Mouse (Mus musculus): ENCODE data around the gene Qdpr. TPM values are rescaled to one million over a fixed set of nuclear protein-coding genes. Genes with fewer than 3 reads are reported as not detected.

The Qdpr gene
- polyA plus RNA-seq, 1 experiment from 2014 or later = 96.6 TPM

GRCm38 (mm10) chr5:45419841-45420638, 30.0 kb downstream of the Qdpr start:
- no peaks in the 10 kb centered on the region for H3K27me3 ChIP-seq (ENCODE audit: control insufficient read depth, insufficient read depth, low read length)
- ATAC-seq (ENCODE audit: low FRiP score) = peak; percentile 23; the same call in 1 of the 2 replicates
- no peak overlapping the region for H3K27ac ChIP-seq
- 76% methylated on average over 10 of the region's 10 CpGs for WGBS
- H3K4me2 ChIP-seq (replicated peaks) = no peak overlapping the region
- no peaks in the 10 kb centered on the region for H3K9me3 ChIP-seq (ENCODE audit: control insufficient read depth, low read length)
- no peak overlapping the region for H3K9ac ChIP-seq
- H3K36me3 ChIP-seq (replicated peaks; ENCODE audit: control insufficient read depth, insufficient read depth) = no peaks in the 10 kb centered on the region
- no peaks in the 10 kb centered on the region for H3K4me1 ChIP-seq (replicated peaks; ENCODE audit: control insufficient read depth, insufficient read depth, low read length)
- no peak for DNase-seq (ENCODE audit: low spot score)
- no peak overlapping the region for H3K4me3 ChIP-seq (replicated peaks; ENCODE audit: low read length)

DNA sequence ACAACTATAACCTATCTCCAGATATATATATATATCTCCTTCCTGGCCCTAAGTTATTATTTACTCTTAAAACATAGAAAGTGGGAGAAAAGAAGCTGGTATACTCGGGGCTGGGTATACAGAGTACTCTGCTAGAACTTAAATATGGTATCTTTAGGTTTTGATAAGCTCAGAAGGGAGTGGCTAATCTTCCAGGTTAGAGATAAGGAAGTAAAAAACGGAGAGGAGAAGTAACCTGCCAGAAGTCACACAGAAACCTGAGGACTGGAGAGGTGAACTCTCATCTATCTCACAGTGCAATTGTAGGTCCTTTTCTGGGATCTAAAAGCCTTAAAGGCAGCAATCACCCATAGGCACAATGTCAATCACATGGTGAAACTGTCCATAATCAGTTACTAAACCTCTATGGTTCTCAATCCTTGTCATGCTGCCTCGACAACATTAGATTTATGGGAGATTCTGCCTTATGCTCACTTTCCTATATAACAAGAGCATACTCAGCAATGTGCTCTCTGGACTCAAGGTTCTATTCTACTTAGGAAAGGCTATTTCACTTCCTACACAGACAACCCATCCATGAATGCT, 32.1 kb downstream of the Qdpr start:
- H3K4me2 ChIP-seq (replicated peaks) = no peak overlapping the region
- H3K36me3 ChIP-seq (replicated peaks; ENCODE audit: control insufficient read depth, insufficient read depth) = no peaks in the 10 kb centered on the region
- DNase-seq (ENCODE audit: low spot score) (no peak), ATAC-seq (ENCODE audit: low FRiP score) (no peak)
- no peaks in the 10 kb centered on the region for H3K27me3 ChIP-seq (ENCODE audit: control insufficient read depth, insufficient read depth, low read length)
- H3K4me1 ChIP-seq (replicated peaks; ENCODE audit: control insufficient read depth, insufficient read depth, low read length) = no peaks in the 10 kb centered on the region
- H3K4me3 ChIP-seq (replicated peaks; ENCODE audit: low read length) = no peak overlapping the region
- no peak overlapping the region for H3K27ac ChIP-seq
- no peaks in the 10 kb centered on the region for H3K9me3 ChIP-seq (ENCODE audit: control insufficient read depth, low read length)
- H3K9ac ChIP-seq = no peak overlapping the region
- WGBS = 85% methylated on average over 3 of the region's 3 CpGs

DNA sequence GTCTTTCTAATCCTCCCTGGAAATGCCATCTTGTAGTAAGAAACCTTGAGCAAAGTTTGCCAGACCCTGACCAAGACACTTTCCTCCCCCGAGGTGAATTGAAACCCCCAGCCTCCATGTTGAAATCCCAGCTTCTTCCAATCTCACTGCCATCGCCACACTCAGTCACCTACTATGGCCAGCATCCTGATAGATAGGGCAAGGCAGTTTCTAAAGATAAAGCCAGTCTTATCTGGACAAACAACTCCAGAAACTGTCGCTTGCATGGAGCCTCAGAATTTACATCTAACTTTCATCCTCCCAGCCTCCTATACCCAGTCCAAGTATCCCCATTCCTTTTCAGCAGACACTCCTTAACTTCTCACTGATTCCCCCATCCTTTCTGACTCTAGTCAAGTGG, 33.6 kb downstream of the Qdpr start:
- WGBS = 94% methylated on average over 3 of the region's 3 CpGs
- Histone ChIP-seq H3K4me1 (replicated peaks; ENCODE audit: control insufficient read depth, insufficient read depth, low read length) (no peaks in the 10 kb centered on the region), H3K9me3 (ENCODE audit: control insufficient read depth, low read length) (no peaks in the 10 kb centered on the region), H3K4me2 (replicated peaks) (no peak overlapping the region), H3K27me3 (ENCODE audit: control insufficient read depth, insufficient read depth, low read length) (no peaks in the 10 kb centered on the region), H3K27ac (no peak overlapping the region), H3K36me3 (replicated peaks; ENCODE audit: control insufficient read depth, insufficient read depth) (no peaks in the 10 kb centered on the region), H3K4me3 (replicated peaks; ENCODE audit: low read length) (no peak overlapping the region), H3K9ac (no peak overlapping the region)
- DNase-seq (ENCODE audit: low spot score) (no peak), ATAC-seq (ENCODE audit: low FRiP score) (no peak)

DNA sequence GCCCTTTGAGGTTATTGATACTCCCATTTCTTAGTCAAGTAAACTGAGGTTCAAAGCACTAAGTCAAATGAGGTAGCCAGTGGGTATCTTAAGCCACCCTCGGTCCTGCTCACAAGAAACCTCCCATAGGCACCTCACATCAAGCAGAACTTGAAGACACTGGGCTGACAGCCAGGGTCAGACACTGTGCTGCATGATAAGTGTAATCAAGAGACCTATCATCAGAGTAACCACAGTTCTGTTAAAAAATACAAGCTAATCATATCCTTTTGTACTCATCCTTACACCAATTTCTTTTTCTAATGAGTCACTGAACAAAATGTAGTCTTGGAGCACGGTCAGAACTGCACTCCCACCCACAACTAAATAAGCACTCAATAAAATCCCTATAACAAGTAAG, 43.9 kb downstream of the Qdpr start:
- H3K9me3 ChIP-seq (ENCODE audit: control insufficient read depth, low read length) = no peaks in the 10 kb centered on the region
- H3K36me3 ChIP-seq (replicated peaks; ENCODE audit: control insufficient read depth, insufficient read depth) = no peaks in the 10 kb centered on the region
- H3K4me2 ChIP-seq (replicated peaks) = no peak overlapping the region
- H3K9ac ChIP-seq = no peak overlapping the region
- no peaks in the 10 kb centered on the region for H3K27me3 ChIP-seq (ENCODE audit: control insufficient read depth, insufficient read depth, low read length)
- ATAC-seq (ENCODE audit: low FRiP score) (no peak), DNase-seq (ENCODE audit: low spot score) (no peak)
- H3K27ac ChIP-seq = no peak overlapping the region
- no peak overlapping the region for H3K4me3 ChIP-seq (replicated peaks; ENCODE audit: low read length)
- WGBS = 82% methylated on average over 2 of the region's 2 CpGs
- no peaks in the 10 kb centered on the region for H3K4me1 ChIP-seq (replicated peaks; ENCODE audit: control insufficient read depth, insufficient read depth, low read length)

GRCm38 (mm10) chr5:45402632-45403031, 47.4 kb downstream of the Qdpr start:
- no peak overlapping the region for H3K9ac ChIP-seq
- H3K36me3 ChIP-seq (replicated peaks; ENCODE audit: control insufficient read depth, insufficient read depth) = no peaks in the 10 kb centered on the region
- 18% methylated on average over 11 of the region's 11 CpGs for WGBS
- H3K4me3 ChIP-seq (replicated peaks; ENCODE audit: low read length) = no peak overlapping the region
- no peaks in the 10 kb centered on the region for H3K4me1 ChIP-seq (replicated peaks; ENCODE audit: control insufficient read depth, insufficient read depth, low read length)
- ATAC-seq (ENCODE audit: low FRiP score) (peak; percentile 80; the same call in 1 of the 2 replicates), DNase-seq (ENCODE audit: low spot score) (peak; percentile 88)
- H3K9me3 ChIP-seq (ENCODE audit: control insufficient read depth, low read length) = no peaks in the 10 kb centered on the region
- H3K27me3 ChIP-seq (ENCODE audit: control insufficient read depth, insufficient read depth, low read length) = no peaks in the 10 kb centered on the region
- no peak overlapping the region for H3K4me2 ChIP-seq (replicated peaks)
- no peak overlapping the region for H3K27ac ChIP-seq

GRCm38 (mm10) chr5:45384034-45384812, 65.8 kb downstream of the Qdpr start:
- WGBS = 66% methylated on average over 2 of the region's 2 CpGs
- H3K27ac ChIP-seq = no peak overlapping the region
- H3K27me3 ChIP-seq (ENCODE audit: control insufficient read depth, insufficient read depth, low read length) = no peaks in the 10 kb centered on the region
- H3K4me3 ChIP-seq (replicated peaks; ENCODE audit: low read length) = no peak overlapping the region
- H3K4me2 ChIP-seq (replicated peaks) = no peak overlapping the region
- no peaks in the 10 kb centered on the region for H3K9me3 ChIP-seq (ENCODE audit: control insufficient read depth, low read length)
- DNase-seq (ENCODE audit: low spot score) = no peak
- no peak overlapping the region for H3K9ac ChIP-seq
- no peaks in the 10 kb centered on the region for H3K4me1 ChIP-seq (replicated peaks; ENCODE audit: control insufficient read depth, insufficient read depth, low read length)
- H3K36me3 ChIP-seq (replicated peaks; ENCODE audit: control insufficient read depth, insufficient read depth) = no peaks in the 10 kb centered on the region
- ATAC-seq (ENCODE audit: low FRiP score) = no peak

Other genes with a start within 250 kb of the Qdpr start
- 0.22 and 0.35 TPM in 2 replicates for gene Clrn2, start 3.5 kb upstream of the Qdpr start, polyA plus RNA-seq (2014; fragmentation: Nextera tagmentation; extraction: Ambion mirVana)
- 35.3 and 38.6 TPM in 2 replicates for gene Lap3, start 43.1 kb upstream of the Qdpr start, polyA plus RNA-seq (2014; fragmentation: Nextera tagmentation; extraction: Ambion mirVana)
- gene Med28, start 70.0 kb upstream of the Qdpr start, polyA plus RNA-seq (2014; fragmentation: Nextera tagmentation; extraction: Ambion mirVana) = 251 and 253 TPM in 2 replicates
- gene Fam184b, start 189.4 kb upstream of the Qdpr start, polyA plus RNA-seq (2014; fragmentation: Nextera tagmentation; extraction: Ambion mirVana) = 6.7 and 9.7 TPM in 2 replicates
- 7.9 and 9.5 TPM in 2 replicates for gene Ncapg, start 219.7 kb upstream of the Qdpr start, polyA plus RNA-seq (2014; fragmentation: Nextera tagmentation; extraction: Ambion mirVana)